Mouse (Mus musculus): Measurements from ENCODE around the gene Fam72a.
"Not testable (repeated sequence)": the region's sequence is repeated elsewhere in the genome, so short reads cannot be mapped to it uniquely, and the experiment has no call there.

The Fam72a gene

GRCm38 (mm10) chr1:131526371-131527270 lies 1.1 kb upstream of the Fam72a start:
- peak; percentile 51 to 59 for DNase-seq (ENCODE audit: low spot score in 2 of 2)

- DNase-seq (ENCODE audit: low spot score in 2 of 2) = peak; percentile 57 to 77
These were observed 391 bp downstream of the Fam72a start for GRCm38 (mm10) chr1:131528081-131528507.

- no peak for DNase-seq (ENCODE audit: low spot score in 2 of 2)
These were observed 961 bp downstream of the Fam72a start for GRCm38 (mm10) chr1:131528561-131529166.

- no peak for DNase-seq (ENCODE audit: low spot score in 2 of 2)
These were observed 12.1 kb downstream of the Fam72a start for GRCm38 (mm10) chr1:131539771-131540170.

GRCm38 (mm10) chr1:131540795-131541194 lies 13.1 kb downstream of the Fam72a start:
- no peak for DNase-seq (ENCODE audit: low spot score in 2 of 2)

GRCm38 (mm10) chr1:131541431-131541830 lies 13.7 kb downstream of the Fam72a start:
- DNase-seq (ENCODE audit: low spot score in 2 of 2) = no peak

- DNase-seq (ENCODE audit: low spot score in 2 of 2) = no peak
These were observed 14.2 kb downstream of the Fam72a start for GRCm38 (mm10) chr1:131541903-131542302.

GRCm38 (mm10) chr1:131543886-131544565 lies 16.3 kb downstream of the Fam72a start:
- DNase-seq (ENCODE audit: low spot score in 2 of 2) = no peak

- DNase-seq (ENCODE audit: low spot score in 2 of 2) = no peak
These were observed 19.3 kb downstream of the Fam72a start for GRCm38 (mm10) chr1:131546798-131547690.

GRCm38 (mm10) chr1:131548494-131549365 lies 21.0 kb downstream of the Fam72a start:
- no peak for DNase-seq (ENCODE audit: low spot score in 2 of 2)

- DNase-seq (ENCODE audit: low spot score in 2 of 2) = no peak
These were observed 24.3 kb downstream of the Fam72a start for GRCm38 (mm10) chr1:131551956-131552355.

GRCm38 (mm10) chr1:131553428-131553827 lies 25.7 kb downstream of the Fam72a start:
- DNase-seq (ENCODE audit: low spot score in 2 of 2) = no peak

- DNase-seq (ENCODE audit: low spot score in 2 of 2) = peak; percentile 66 to 78
These were observed 27.5 kb downstream of the Fam72a start for GRCm38 (mm10) chr1:131555042-131555812.

- no peak for DNase-seq (ENCODE audit: low spot score in 2 of 2)
These were observed 32.8 kb downstream of the Fam72a start for GRCm38 (mm10) chr1:131560500-131560899.

GRCm38 (mm10) chr1:131562081-131562480 lies 34.4 kb downstream of the Fam72a start:
- no peak for DNase-seq (ENCODE audit: low spot score in 2 of 2)

GRCm38 (mm10) chr1:131566056-131566455 lies 38.4 kb downstream of the Fam72a start:
- DNase-seq (ENCODE audit: low spot score in 2 of 2) = not testable (repeated sequence)

- DNase-seq (ENCODE audit: low spot score in 2 of 2) = peak in 1 of 2 experiments; percentile 9
These were observed 42.0 kb downstream of the Fam72a start for GRCm38 (mm10) chr1:131569721-131570120.

- DNase-seq (ENCODE audit: low spot score in 2 of 2) = no peak
These were observed 42.7 kb downstream of the Fam72a start for GRCm38 (mm10) chr1:131570391-131570790.

GRCm38 (mm10) chr1:131573721-131574120 lies 46.0 kb downstream of the Fam72a start:
- no peak for DNase-seq (ENCODE audit: low spot score in 2 of 2)

Data from urinary bladder, postnatal 36 days (tissue).